ENCODE assay signal across 13 mouse cellular contexts in the genomic region with DNA sequence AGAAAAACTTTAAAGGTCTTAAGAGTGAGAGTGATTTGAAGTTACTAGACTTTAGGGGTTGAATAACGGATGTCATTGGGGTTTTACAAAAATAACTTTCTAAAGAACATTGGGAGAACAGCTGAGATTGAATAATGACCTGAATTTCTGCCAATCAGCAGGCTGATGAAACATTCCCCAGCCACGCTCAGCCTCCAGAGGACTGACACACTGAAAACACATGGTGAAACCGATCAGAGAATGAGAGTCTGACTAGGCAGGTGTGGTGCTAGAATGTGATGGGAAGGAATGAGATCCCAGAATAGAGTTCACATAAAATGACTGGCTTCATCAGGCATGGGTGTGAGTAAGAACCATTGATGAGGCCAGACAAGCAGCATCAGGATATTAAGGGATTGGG.
A peak's percentile ranks its signal among the peaks of the same experiment; 100 is the strongest.
DNase-seq lines count a peak whose midpoint lies in the region; ATAC-seq lines count a peak whose summit lies in the region.
"Had no signal": no experiment of that assay in that cellular context is flagged by ENCODE, and none has a peak within 500 bp of the region (broad histone marks: within the 10 kb centered on the region; RNA-seq: fewer than 3 reads in every experiment).

No protein-coding gene starts in this region.

- no peaks in the 10 kb centered on the region for H3K27me3 ChIP-seq in kidney, embryonic 15.5 days
- H3K27me3 ChIP-seq in hindbrain, embryonic 14.5 days (ENCODE audit: control insufficient read depth, insufficient read depth, low read length), result no peaks in the 10 kb centered on the region
- H3K27me3 ChIP-seq: forebrain, embryonic 13.5 days; heart, embryonic 13.5 days; intestine, embryonic 15.5 days had no signal

- no peak for ATAC-seq in kidney, embryonic 15.5 days (replicated peaks; ENCODE audit: low FRiP score)
- ATAC-seq in hindbrain, embryonic 14.5 days (ENCODE audit: low FRiP score), result no peak
- ATAC-seq: forebrain, embryonic 13.5 days; intestine, embryonic 15.5 days had no signal

- no peaks in the 10 kb centered on the region for H3K9me3 ChIP-seq in kidney, embryonic 15.5 days (replicated peaks)
- H3K9me3 ChIP-seq in hindbrain, embryonic 14.5 days (ENCODE audit: control insufficient read depth, low read length), result no peaks in the 10 kb centered on the region
- H3K9me3 ChIP-seq: forebrain, embryonic 13.5 days; heart, embryonic 13.5 days; intestine, embryonic 15.5 days had no signal

- no peaks in the 10 kb centered on the region for H3K36me3 ChIP-seq in kidney, embryonic 15.5 days
- H3K36me3 ChIP-seq in hindbrain, embryonic 14.5 days (replicated peaks; ENCODE audit: control insufficient read depth, insufficient read depth), result no peaks in the 10 kb centered on the region
- H3K36me3 ChIP-seq: heart, embryonic 13.5 days; intestine, embryonic 15.5 days had no signal

- H3K4me3 ChIP-seq in kidney, embryonic 15.5 days (replicated peaks), result no peak overlapping the region
- no peak overlapping the region for H3K4me3 ChIP-seq in brown adipose tissue, adult 24 weeks (ENCODE audit: insufficient read depth, low read depth, low read length)
- no peak overlapping the region for H3K4me3 ChIP-seq in hindbrain, embryonic 14.5 days (replicated peaks; ENCODE audit: low read length)
- H3K4me3 ChIP-seq: forebrain, embryonic 13.5 days; heart, embryonic 13.5 days; intestine, embryonic 15.5 days; left cerebral cortex, adult 2 months had no signal

- H3K4me2 ChIP-seq in kidney, embryonic 15.5 days, result no peak overlapping the region
- H3K4me2 ChIP-seq in hindbrain, embryonic 14.5 days (replicated peaks), result no peak overlapping the region
- H3K4me2 ChIP-seq: forebrain, embryonic 13.5 days; heart, embryonic 13.5 days; intestine, embryonic 15.5 days had no signal

- no peak overlapping the region for H3K27ac ChIP-seq in kidney, embryonic 15.5 days
- peak overlapping the region; percentile 67 for H3K27ac ChIP-seq in brown adipose tissue, adult 24 weeks (replicated peaks; ENCODE audit: low read depth, low read length)
- no peak overlapping the region for H3K27ac ChIP-seq in hindbrain, embryonic 14.5 days
- H3K27ac ChIP-seq: forebrain, embryonic 13.5 days; heart, embryonic 13.5 days; intestine, embryonic 15.5 days; left cerebral cortex, adult 2 months; liver, embryonic 14.5 days had no signal

- no peak overlapping the region for H3K9ac ChIP-seq in kidney, embryonic 15.5 days
- no peak overlapping the region for H3K9ac ChIP-seq in hindbrain, embryonic 14.5 days
- H3K9ac ChIP-seq: forebrain, embryonic 13.5 days; heart, embryonic 13.5 days; intestine, embryonic 15.5 days; liver, embryonic 14.5 days had no signal

- intact Hi-C loops in heart, postnatal 25 days (cut with DNase I), result no loop called here

- WGBS in kidney, embryonic 15.5 days, result 69% methylated on average over 3 of the region's 3 CpGs
- 82% methylated on average over 3 of the region's 3 CpGs for WGBS in hindbrain, embryonic 14.5 days

- H3K4me1 ChIP-seq in kidney, embryonic 15.5 days, result no peaks in the 10 kb centered on the region
- no peaks in the 10 kb centered on the region for H3K4me1 ChIP-seq in brown adipose tissue, adult 24 weeks (ENCODE audit: control insufficient read depth, insufficient read depth, insufficient read length, low read length)
- no peaks in the 10 kb centered on the region for H3K4me1 ChIP-seq in hindbrain, embryonic 14.5 days (replicated peaks; ENCODE audit: control insufficient read depth, insufficient read depth, low read length)
- H3K4me1 ChIP-seq: forebrain, embryonic 13.5 days; intestine, embryonic 15.5 days had no signal

- DNase-seq in kidney, adult 9 months, result peak; percentile 9
- peak; percentile 69 for DNase-seq in Muller cell, postnatal 12 days (ENCODE audit: inconsistent ontology term)
- DNase-seq in heart, postnatal 25 days (ENCODE audit: low spot score), result peak; percentile 35
- no peak for DNase-seq in left cerebral cortex, adult 8-10 months (ENCODE audit: low spot score in 2 of 2)
- DNase-seq in hindbrain, embryonic 14.5 days (ENCODE audit: low spot score), result no peak
- DNase-seq: cerebellum, adult 11-12 months had no signal

Comparison
In these comparisons a context has a peak if more than half of its experiments do, and no peak if none do; other contexts are left out.
1. DNase-seq: peak in kidney, adult 9 months (single experiment), Muller cell, postnatal 12 days (single experiment) and heart, postnatal 25 days (single experiment); none in left cerebral cortex, adult 8-10 months (0 of 2) and hindbrain, embryonic 14.5 days (single experiment).